Mouse (Mus musculus) lung, postnatal 0 days (tissue): ENCODE data around the gene Bptf. TPM values are rescaled to one million over a fixed set of nuclear protein-coding genes. Genes with fewer than 3 reads are reported as not detected.
A peak's percentile ranks its signal among the peaks of the same experiment; 100 is the strongest.

Experiments used
- ATAC-seq: fragments of 200-750 bp; cut with Nextera tagmentation; 2 replicates; pipeline ENCODE4 v1.8.0; 2017; ENCODE audit warnings: moderate library complexity
- DNase-seq: peaks from one replicate; pipeline ENCODE4 v3.0.0-alpha.2; 2016; ENCODE audit warnings: low spot score
- H3K27ac ChIP-seq: fragments of 300-500 bp; sonication (generic); 2 replicates; pipeline ENCODE4 v1.5.1; 2014; ENCODE audit warnings: antibody characterized with exemption, mild to moderate bottlenecking, low read length, mixed read lengths
- H3K27me3 ChIP-seq: fragments of 300-500 bp; sonication (generic); replicated peaks from 2 replicates; pipeline ENCODE4 v1.6.1; 2014; ENCODE audit warnings: low read length, mixed read lengths; ENCODE audit not compliant: insufficient read depth
- H3K36me3 ChIP-seq: fragments of 300-500 bp; sonication (generic); 2 replicates; pipeline ENCODE4 v1.6.1; 2014; ENCODE audit warnings: low read length, mixed read lengths; ENCODE audit not compliant: insufficient read depth
- H3K4me1 ChIP-seq: fragments of 300-500 bp; sonication (generic); 2 replicates; pipeline ENCODE4 v1.6.1; 2014; ENCODE audit warnings: antibody characterized with exemption, low read depth, low read length, mixed read lengths; ENCODE audit not compliant: insufficient read depth
- H3K4me2 ChIP-seq: fragments of 300-500 bp; sonication (generic); replicated peaks from 2 replicates; pipeline ENCODE4 v1.6.1; 2014; ENCODE audit warnings: low read depth, mild to moderate bottlenecking, low read length, moderate library complexity, mixed read lengths
- H3K4me3 ChIP-seq: fragments of 300-500 bp; sonication (generic); 2 replicates; pipeline ENCODE4 v1.5.1; 2014; ENCODE audit warnings: low read depth, low read length
- H3K9ac ChIP-seq: fragments of 300-500 bp; sonication (generic); replicated peaks from 2 replicates; pipeline ENCODE4 v1.6.1; 2014; ENCODE audit warnings: low read depth, mild to moderate bottlenecking
- H3K9me3 ChIP-seq: fragments of 300-500 bp; sonication (generic); 2 replicates; pipeline ENCODE4 v1.6.1; 2016; ENCODE audit warnings: low read length, mixed read lengths
- CTCF ChIP-seq: IDR thresholded peaks from 2 replicates; pipeline ENCODE4 v1.5.1; 2016; ENCODE audit warnings: antibody characterized with exemption, mild to moderate bottlenecking
- EP300 ChIP-seq: IDR thresholded peaks from 2 replicates; pipeline ENCODE4 v1.6.1; 2016; ENCODE audit warnings: antibody characterized with exemption, mild to moderate bottlenecking, control low read depth
- WGBS: fragments of 180-500 bp; shearing (Covaris S2); extraction: QIAGEN DNeasy Blood & Tissue Kit; methylation state at CpG from one replicate; pipeline ENCODE4 v1.1.7; 2014; 5-methylcytosine and 5-hydroxymethylcytosine counted together
- polyA plus RNA-seq: library from polyadenylated mRNA; unstranded; fragments of >200 nt; fragmentation: Nextera tagmentation; extraction: Ambion mirVana; gene quantifications from 2 replicates; pipeline ENCODE4 v1.2.1, GENCODE M21; 2015

Bptf gene
- polyA plus RNA-seq, 1 experiment from 2014 or later, result 19.8 TPM

GRCm38 (mm10) chr11:107039417-107039816, 92.5 kb downstream of the Bptf start:
- Histone ChIP-seq H3K4me2 (no peak overlapping the region), H3K9ac (no peak overlapping the region), H3K27ac (no peak overlapping the region), H3K9me3 (no peaks in the 10 kb centered on the region), H3K4me3 (no peak overlapping the region), H3K36me3 (peaks cover 32% of the 10 kb centered on the region), H3K27me3 (no peaks in the 10 kb centered on the region), H3K4me1 (no peaks in the 10 kb centered on the region)
- WGBS, result 88% methylated on average over 5 of the region's 5 CpGs
- no peak for ATAC-seq
- no peak for DNase-seq
- no peak for TF ChIP-seq CTCF
- no peak for TF ChIP-seq EP300

- DNase-seq (no peak), ATAC-seq (no peak)
- H3K4me3 ChIP-seq, result no peak overlapping the region
- no peak overlapping the region for H3K9ac ChIP-seq
- no peaks in the 10 kb centered on the region for H3K27me3 ChIP-seq
- H3K4me2 ChIP-seq, result no peak overlapping the region
- H3K9me3 ChIP-seq, result no peaks in the 10 kb centered on the region
- TF ChIP-seq EP300 (no peak), CTCF (no peak)
- 77% methylated on average over 10 of the region's 10 CpGs for WGBS
- peaks cover 9% of the 10 kb centered on the region; the same call in 1 of the 2 replicates for H3K36me3 ChIP-seq
- no peaks in the 10 kb centered on the region for H3K4me1 ChIP-seq
- no peak overlapping the region for H3K27ac ChIP-seq
These were observed 97.7 kb downstream of the Bptf start for GRCm38 (mm10) chr11:107034085-107034810.

- no peak for TF ChIP-seq EP300
- no peak for TF ChIP-seq CTCF
- no peak overlapping the region for H3K4me3 ChIP-seq
- no peaks in the 10 kb centered on the region; the same call in 1 of the 2 replicates for H3K36me3 ChIP-seq
- H3K4me2 ChIP-seq, result no peak overlapping the region
- no peaks in the 10 kb centered on the region for H3K27me3 ChIP-seq
- H3K9ac ChIP-seq, result no peak overlapping the region
- H3K4me1 ChIP-seq, result peaks cover 7% of the 10 kb centered on the region
- no peak for ATAC-seq
- no peak overlapping the region for H3K27ac ChIP-seq
- H3K9me3 ChIP-seq, result no peaks in the 10 kb centered on the region
- WGBS, result 51% methylated on average over 7 of the region's 7 CpGs
- no peak for DNase-seq
These were observed 100.3 kb downstream of the Bptf start for GRCm38 (mm10) chr11:107031635-107032034.

- 43% methylated on average over 19 of the region's 19 CpGs for WGBS
- no peak overlapping the region for H3K4me2 ChIP-seq
- ATAC-seq, result no peak
These were observed 102.4 kb downstream of the Bptf start for GRCm38 (mm10) chr11:107029536-107029935.

GRCm38 (mm10) chr11:107028754-107029153, 103.2 kb downstream of the Bptf start:
- Histone ChIP-seq H3K9ac (no peak overlapping the region), H3K9me3 (no peaks in the 10 kb centered on the region), H3K27me3 (no peaks in the 10 kb centered on the region), H3K27ac (peak overlapping the region; percentile 94; the same call in 1 of the 2 replicates), H3K4me1 (peaks cover 12% of the 10 kb centered on the region), H3K36me3 (no peaks in the 10 kb centered on the region), H3K4me3 (peak overlapping the region; percentile 53; the same call in 1 of the 2 replicates), H3K4me2 (peak overlapping the region; percentile 88)
- TF ChIP-seq EP300 (no peak), CTCF (no peak)
- WGBS, result 57% methylated on average over 6 of the region's 6 CpGs
- DNase-seq (peak; percentile 11), ATAC-seq (no peak)

More at GRCm38 (mm10) chr11:107029536-107029935, 102.4 kb downstream of the Bptf start:
- Histone ChIP-seq H3K9ac (no peak overlapping the region), H3K27me3 (no peaks in the 10 kb centered on the region), H3K9me3 (no peaks in the 10 kb centered on the region), H3K36me3 (no peaks in the 10 kb centered on the region), H3K27ac (no peak overlapping the region), H3K4me1 (peaks cover 12% of the 10 kb centered on the region), H3K4me3 (no peak overlapping the region)
- TF ChIP-seq CTCF, result no peak
- no peak for TF ChIP-seq EP300
- no peak for DNase-seq

GRCm38 (mm10) chr11:107028275-107028618, 103.7 kb downstream of the Bptf start:
- Histone ChIP-seq H3K4me3 (peak overlapping the region; percentile 53), H3K9ac (peak overlapping the region; percentile 57), H3K9me3 (no peaks in the 10 kb centered on the region), H3K36me3 (no peaks in the 10 kb centered on the region), H3K27ac (peak overlapping the region; percentile 94), H3K27me3 (no peaks in the 10 kb centered on the region), H3K4me1 (peaks cover 12% of the 10 kb centered on the region), H3K4me2 (peak overlapping the region; percentile 88)
- 1% methylated on average over 29 of the region's 29 CpGs for WGBS
- no peak for DNase-seq
- ATAC-seq, result no peak
- TF ChIP-seq CTCF (no peak), EP300 (no peak)
